Mouse (Mus musculus): Measurements from ENCODE around the gene Rnf126. TPM values are rescaled to one million over a fixed set of nuclear protein-coding genes. Genes with fewer than 3 reads are reported as not detected.
A peak's percentile ranks its signal among the peaks of the same experiment; 100 is the strongest.

The Rnf126 gene
- polyA plus RNA-seq, 2 experiments: 27.7 to 46.4 TPM

- H3K4me1 ChIP-seq (replicated peaks; ENCODE audit: control insufficient read depth in 2 of 2, insufficient read depth in 2 of 2, low read length in 1 of 2): peaks cover 11 to 12% of the 10 kb centered on the region in 2 experiments
- no peak overlapping the region for H3K9ac ChIP-seq (replicated peaks)
- ATAC-seq (ENCODE audit: insufficient read depth) (no peak), DNase-seq (ENCODE audit: low read depth in 3 of 3, low spot score in 3 of 3) (no peak)
- no peak overlapping the region for H3K4me3 ChIP-seq (ENCODE audit: insufficient read depth in 1 of 2, low read depth in 2 of 2, low read length in 2 of 2)
- no peaks in the 10 kb centered on the region for H3K36me3 ChIP-seq (replicated peaks; ENCODE audit: control insufficient read depth, insufficient read depth, low read depth)
- TF ChIP-seq CTCF (IDR thresholded peaks at IDR 0.05; ENCODE audit: low read depth): no peak
- TF ChIP-seq EP300 (IDR thresholded peaks at IDR 0.05; ENCODE audit: low read depth): no peak
- 70% methylated on average over 6 of the region's 6 CpGs for WGBS (ENCODE audit: insufficient replicate concordance)
- H3K27me3 ChIP-seq (ENCODE audit: control insufficient read depth, insufficient read depth, low read length): no peaks in the 10 kb centered on the region
- H3K9me3 ChIP-seq (ENCODE audit: control insufficient read depth, low read length): no peaks in the 10 kb centered on the region
- H3K4me2 ChIP-seq (ENCODE audit: low read depth): no peak overlapping the region
- H3K27ac ChIP-seq: no peak overlapping the region
Observed at GRCm38 (mm10) chr10:79748496-79748895, 18.3 kb downstream of the Rnf126 start.

DNA sequence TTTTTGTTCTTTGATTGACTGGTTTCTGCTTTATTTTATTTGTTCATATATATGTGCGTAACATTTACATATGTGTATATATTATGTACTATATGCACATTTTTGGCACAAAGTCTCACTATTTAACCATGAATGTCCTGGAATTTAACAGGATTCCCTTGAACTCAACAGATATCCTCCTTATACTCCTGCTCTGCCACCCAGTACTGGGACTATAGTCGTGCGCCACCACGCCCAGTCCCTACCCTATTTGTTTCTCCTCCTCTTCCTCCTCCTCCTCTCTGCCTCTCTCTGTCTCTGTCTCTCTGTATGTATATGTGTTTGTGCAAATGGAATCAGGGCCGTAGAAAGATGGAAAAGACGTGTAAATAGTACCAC lies 20.0 kb downstream of the Rnf126 start:
- peak in 1 of 3 experiments; percentile 29 for DNase-seq (ENCODE audit: low read depth in 3 of 3, low spot score in 3 of 3)
- peak; percentile 84 for ATAC-seq (ENCODE audit: insufficient read depth)
- Histone ChIP-seq H3K36me3 (replicated peaks; ENCODE audit: control insufficient read depth, insufficient read depth, low read depth) (no peaks in the 10 kb centered on the region; the same call in 1 of the 2 replicates), H3K4me3 (ENCODE audit: insufficient read depth in 1 of 2, low read depth in 2 of 2, low read length in 2 of 2) (peak overlapping the region in 1 of 2 experiments; percentile 27; a peak in 2 of 4 replicates), H3K27me3 (ENCODE audit: control insufficient read depth, insufficient read depth, low read length) (no peaks in the 10 kb centered on the region), H3K27ac (peak overlapping the region; percentile 83), H3K9ac (replicated peaks) (0 out of 2 replicates have a peak overlapping the region, but pooled peaks have one; percentile 38), H3K4me2 (ENCODE audit: low read depth) (peak overlapping the region; percentile 80), H3K4me1 (replicated peaks; ENCODE audit: control insufficient read depth in 2 of 2, insufficient read depth in 2 of 2, low read length in 1 of 2) (peaks cover 11 to 12% of the 10 kb centered on the region in 2 experiments), H3K9me3 (ENCODE audit: control insufficient read depth, low read length) (no peaks in the 10 kb centered on the region)
- TF ChIP-seq CTCF (IDR thresholded peaks at IDR 0.05; ENCODE audit: low read depth) (no peak), EP300 (IDR thresholded peaks at IDR 0.05; ENCODE audit: low read depth) (no peak)
- WGBS (ENCODE audit: insufficient replicate concordance): 22% methylated on average over 6 of the region's 6 CpGs

DNA sequence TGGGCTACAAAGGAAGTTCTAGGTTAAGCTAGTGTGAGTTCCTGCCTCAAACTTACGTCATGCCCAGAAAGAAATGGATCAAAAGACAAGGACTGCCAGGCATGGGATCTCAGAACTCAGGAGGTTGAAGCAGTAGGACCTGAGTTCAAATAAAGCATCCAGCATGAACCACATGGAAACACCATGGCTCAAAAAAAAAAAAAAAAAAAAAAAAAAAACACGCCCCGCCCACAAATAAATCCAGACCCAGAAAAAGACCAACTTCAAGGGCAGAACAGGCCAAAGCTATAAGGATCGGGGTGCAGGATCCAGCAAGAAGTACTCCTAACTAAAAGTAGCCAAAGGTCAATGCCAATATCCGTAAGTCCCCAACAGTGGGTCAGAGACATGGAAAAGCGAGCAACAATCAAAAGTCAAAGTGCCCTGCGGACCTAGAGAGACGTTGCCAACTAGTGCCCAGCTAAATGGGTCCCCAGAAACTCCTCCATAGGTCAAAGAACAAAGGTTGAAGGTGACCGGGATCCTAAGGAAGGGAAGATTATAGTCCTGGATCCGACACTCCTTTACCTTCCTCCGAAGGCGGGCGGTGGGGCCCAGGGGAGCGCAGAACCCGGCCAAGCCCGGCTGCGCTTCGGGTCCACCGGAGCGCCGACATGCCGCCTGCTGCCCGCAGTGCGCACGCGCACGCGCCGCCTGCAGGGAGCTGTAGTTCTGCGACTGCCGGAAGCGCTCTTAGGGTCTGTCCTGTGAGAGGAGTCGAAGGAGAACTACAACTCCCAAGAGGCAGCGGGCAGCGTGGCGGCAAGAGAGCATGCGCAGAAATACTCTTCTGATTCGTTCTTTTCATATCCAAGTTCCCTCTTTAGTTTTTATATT lies 20.6 kb downstream of the Rnf126 start, which contains the start of gene Polrmt:
Polrmt (minus strand) TSS at position 684 of the 876 bp plus-strand sequence.
- H3K27me3 ChIP-seq (ENCODE audit: control insufficient read depth, insufficient read depth, low read length): no peaks in the 10 kb centered on the region
- H3K27ac ChIP-seq: peak within 1 kb of the TSS; percentile 83
- peak within 1 kb of the TSS; percentile 48 for H3K9ac ChIP-seq (replicated peaks)
- peak; percentile 97 for ATAC-seq (ENCODE audit: insufficient read depth)
- peak within 1 kb of the TSS; percentile 61 to 88 for H3K4me3 ChIP-seq (ENCODE audit: insufficient read depth in 1 of 2, low read depth in 2 of 2, low read length in 2 of 2)
- peaks cover 11 to 12% of the 10 kb centered on the region in 2 experiments for H3K4me1 ChIP-seq (replicated peaks; ENCODE audit: control insufficient read depth in 2 of 2, insufficient read depth in 2 of 2, low read length in 1 of 2)
- no peaks in the 10 kb centered on the region for H3K9me3 ChIP-seq (ENCODE audit: control insufficient read depth, low read length)
- TF ChIP-seq EP300 (IDR thresholded peaks at IDR 0.05; ENCODE audit: low read depth) (no peak), CTCF (IDR thresholded peaks at IDR 0.05; ENCODE audit: low read depth) (peak; percentile 70)
- no peaks in the 10 kb centered on the region; the same call in 1 of the 2 replicates for H3K36me3 ChIP-seq (replicated peaks; ENCODE audit: control insufficient read depth, insufficient read depth, low read depth)
- WGBS (ENCODE audit: insufficient replicate concordance): 2% methylated on average over 38 of the region's 38 CpGs
- peak within 1 kb of the TSS; percentile 80 for H3K4me2 ChIP-seq (ENCODE audit: low read depth)
- peak; percentile 95 to 96 (median 95) for DNase-seq (ENCODE audit: low read depth in 3 of 3, low spot score in 3 of 3)

DNA sequence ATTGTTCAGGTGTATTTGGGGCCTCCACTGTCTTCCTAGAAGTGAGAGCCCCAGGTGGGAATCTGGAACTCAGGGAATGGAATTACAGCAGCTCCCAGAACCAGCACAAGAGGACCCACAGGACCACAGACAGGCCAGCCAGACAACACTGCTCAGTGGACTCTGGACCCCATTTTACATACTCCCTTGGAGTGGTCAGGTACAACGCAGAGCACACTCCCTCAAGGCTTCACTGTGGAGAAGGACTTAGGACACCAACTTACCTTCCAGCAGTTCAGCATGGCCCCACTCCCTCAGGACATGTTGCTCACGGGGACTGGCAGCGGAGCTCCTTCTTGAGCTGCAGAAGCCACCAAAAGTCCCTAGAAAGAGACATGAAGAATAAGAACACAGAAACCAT lies 21.3 kb downstream of the Rnf126 start:
- no peaks in the 10 kb centered on the region for H3K27me3 ChIP-seq (ENCODE audit: control insufficient read depth, insufficient read depth, low read length)
- ATAC-seq (ENCODE audit: insufficient read depth): no peak
- WGBS (ENCODE audit: insufficient replicate concordance): 87% methylated on average over 3 of the region's 3 CpGs
- H3K9ac ChIP-seq (replicated peaks): no peak overlapping the region; the same call in 1 of the 2 replicates
- H3K4me1 ChIP-seq (replicated peaks; ENCODE audit: control insufficient read depth in 2 of 2, insufficient read depth in 2 of 2, low read length in 1 of 2): peaks cover 11 to 12% of the 10 kb centered on the region in 2 experiments
- peak overlapping the region; percentile 80 for H3K4me2 ChIP-seq (ENCODE audit: low read depth)
- TF ChIP-seq EP300 (IDR thresholded peaks at IDR 0.05; ENCODE audit: low read depth): no peak
- no peak for TF ChIP-seq CTCF (IDR thresholded peaks at IDR 0.05; ENCODE audit: low read depth)
- H3K27ac ChIP-seq: no peak overlapping the region
- DNase-seq (ENCODE audit: low read depth in 3 of 3, low spot score in 3 of 3): no peak
- H3K4me3 ChIP-seq (ENCODE audit: insufficient read depth in 1 of 2, low read depth in 2 of 2, low read length in 2 of 2): peak overlapping the region; percentile 61 to 88
- no peaks in the 10 kb centered on the region for H3K9me3 ChIP-seq (ENCODE audit: control insufficient read depth, low read length)
- H3K36me3 ChIP-seq (replicated peaks; ENCODE audit: control insufficient read depth, insufficient read depth, low read depth): peaks cover 3% of the 10 kb centered on the region
